Mouse (Mus musculus) CH12.LX (cell line): ENCODE measurements around the gene Kcnip3. TPM values are rescaled to one million over a fixed set of nuclear protein-coding genes. Genes with fewer than 3 reads are reported as not detected.
A peak's percentile ranks its signal among the peaks of the same experiment; 100 is the strongest.

Experiments used
- DNase-seq: peaks from one replicate; pipeline ENCODE4 v3.0.0-alpha.2; 2013; ENCODE audit errors: extremely low read depth
- H3K27ac ChIP-seq: 2 replicates; pipeline ENCODE4 v1.5.1; 2012; ENCODE audit warnings: low read depth, mild to moderate bottlenecking, control low read depth, moderate library complexity; ENCODE audit not compliant: insufficient read depth
- H3K27me3 ChIP-seq: replicated peaks from 2 replicates; pipeline ENCODE3; 2012; ENCODE audit warnings: inconsistent platforms
- H3K36me3 ChIP-seq, 2 experiments: replicated peaks in 1 of 2; 2 replicates each; pipeline versions ENCODE3 to v1.6.1; 2012; ENCODE audit warnings: inconsistent platforms in 1 of 2, low read length in 1 of 2, mild to moderate bottlenecking in 1 of 2, mixed read lengths in 1 of 2, moderate library complexity in 1 of 2; ENCODE audit not compliant: control insufficient read depth in 1 of 2, insufficient read depth in 1 of 2
- H3K4me1 ChIP-seq, 2 experiments: 2 replicates each; pipeline ENCODE4 v1.6.1; 2012; ENCODE audit warnings: inconsistent platforms in 1 of 2, moderate library complexity in 1 of 2; ENCODE audit not compliant: insufficient read depth in 2 of 2, control insufficient read depth in 1 of 2
- H3K4me2 ChIP-seq: 2 replicates; pipeline ENCODE4 v1.6.1; 2012; ENCODE audit warnings: low read depth, mild to moderate bottlenecking, control low read depth; ENCODE audit not compliant: poor library complexity, insufficient read depth, severe bottlenecking
- H3K4me3 ChIP-seq, 3 experiments: fragments of 150-350 bp in 1 of 3; sonication (generic) in 1 of 3; replicated peaks in 1 of 3; 2 replicates each; pipeline versions ENCODE3 to v1.5.1; 2011 to 2012; ENCODE audit warnings: low read depth in 2 of 3, low read length in 2 of 3, mild to moderate bottlenecking in 2 of 3, moderate library complexity in 2 of 3, control low read depth in 1 of 3, improper control_type of control experiment in 1 of 3, inconsistent platforms in 1 of 3, mixed read lengths in 1 of 3; ENCODE audit not compliant: poor library complexity in 1 of 3
- H3K79me2 ChIP-seq: replicated peaks from 2 replicates; pipeline ENCODE4 v1.6.1; 2012; ENCODE audit warnings: mild to moderate bottlenecking, moderate library complexity; ENCODE audit not compliant: control insufficient read depth, poor library complexity, insufficient read depth, severe bottlenecking; ENCODE audit errors: extremely low read depth
- H3K9ac ChIP-seq: 2 replicates; pipeline ENCODE4 v1.6.1; 2012; ENCODE audit warnings: low read depth, mild to moderate bottlenecking, control low read depth, moderate library complexity; ENCODE audit not compliant: insufficient read depth
- H3K9me3 ChIP-seq: replicated peaks from 2 replicates; pipeline ENCODE3; 2012; ENCODE audit warnings: low read length, inconsistent platforms, mixed read lengths
- CTCF ChIP-seq, 2 experiments: IDR thresholded peaks in 1 of 2; conservative IDR thresholded peaks in 1 of 2; 2 replicates each; pipeline ENCODE4 v1.5.1; 2011 to 2012; ENCODE audit warnings: low read depth in 2 of 2, low read length in 2 of 2, improper control_type of control experiment in 1 of 2, inconsistent platforms in 1 of 2, mild to moderate bottlenecking in 1 of 2, moderate library complexity in 1 of 2
- E2F4 ChIP-seq: IDR thresholded peaks from 2 replicates; pipeline ENCODE4 v1.6.1; 2011; ENCODE audit warnings: low read depth, low read length, improper control_type of control experiment; ENCODE audit not compliant: insufficient replicate concordance
- ELF1 ChIP-seq: IDR thresholded peaks from 2 replicates; pipeline ENCODE4 v1.6.1; 2014; ENCODE audit warnings: low read depth, mild to moderate bottlenecking, inconsistent platforms, low read length, improper control_type of control experiment
- KAT2A ChIP-seq: IDR thresholded peaks from 2 replicates; pipeline ENCODE4 v1.6.1; 2012; ENCODE audit warnings: low read length, improper control_type of control experiment, inconsistent platforms; ENCODE audit not compliant: insufficient replicate concordance
- MAFK ChIP-seq: IDR thresholded peaks from 2 replicates; pipeline ENCODE4 v1.6.1; 2011; ENCODE audit warnings: low read length, improper control_type of control experiment; ENCODE audit not compliant: insufficient replicate concordance
- MXI1 ChIP-seq: IDR thresholded peaks from 2 replicates; pipeline ENCODE4 v1.6.1; 2011; ENCODE audit warnings: mild to moderate bottlenecking, low read depth, low read length, improper control_type of control experiment
- MYC ChIP-seq: IDR thresholded peaks from 2 replicates; pipeline ENCODE4 v1.6.1; 2011; ENCODE audit warnings: low read depth, mild to moderate bottlenecking, improper control_type of control experiment, low read length
- TCF12 ChIP-seq: IDR thresholded peaks from 2 replicates; pipeline ENCODE4 v1.6.1; 2014; ENCODE audit warnings: low read depth, mild to moderate bottlenecking, inconsistent platforms, low read length, improper control_type of control experiment
- ZC3H11A ChIP-seq: IDR thresholded peaks from 2 replicates; pipeline ENCODE4 v1.6.1; 2012; ENCODE audit warnings: low read depth, mild to moderate bottlenecking, inconsistent platforms, low read length, improper control_type of control experiment
- ZNF384 ChIP-seq: IDR thresholded peaks from 2 replicates; pipeline ENCODE4 v1.6.1; 2012; ENCODE audit warnings: low read depth, low read length, improper control_type of control experiment, inconsistent platforms
- dilution Hi-C: fragments of 300-500 bp; cut with MboI; formaldehyde crosslinking; loops from 2 replicates; pipeline ENCODE4 v1.14.3; 2020; ENCODE audit warnings: low sequenced_read_pairs; ENCODE audit not compliant: extremely low pct_unique_long_range_greater_than_20kb, extremely low pct_ligation_motif_present
- in situ Hi-C: fragments of 300-500 bp; cut with MboI; formaldehyde crosslinking; loops from 3 replicates; pipeline ENCODE4 v1.14.3; 2019; ENCODE audit warnings: low sequenced_read_pairs, low pct_ligation_motif_present, low pct_unique_long_range_greater_than_20kb, mixed read lengths
- polyA plus RNA-seq: library from polyadenylated mRNA; unstranded; fragments of >175 nt; gene quantifications from 2 replicates; pipeline ENCODE4 v1.2.1, GENCODE M21; 2012; ENCODE audit warnings: low read depth; ENCODE audit not compliant: insufficient read length
- total RNA-seq, 2 experiments: library from RNA; depleted of rRNA; stranded (reverse); fragments of 300-350 nt in 1 of 2; fragments of >200 nt in 1 of 2; gene quantifications; 2 replicates each; pipeline ENCODE4 v1.2.3; 2012 to 2014

Gene Kcnip3
- total and polyA plus RNA-seq, 3 experiments = not detected

- no peak overlapping the region for H3K4me3 ChIP-seq
- TF ChIP-seq ZNF384 = peak; percentile 53
- no peak for TF ChIP-seq TCF12
- peaks cover 83% of the 10 kb centered on the region for H3K27me3 ChIP-seq
- no peaks in the 10 kb centered on the region for H3K36me3 ChIP-seq
- no peaks in the 10 kb centered on the region for H3K9me3 ChIP-seq
- no peaks in the 10 kb centered on the region for H3K4me1 ChIP-seq
- no peak overlapping the region for H3K27ac ChIP-seq
- in situ Hi-C loops = no loop called here
- no peak overlapping the region for H3K9ac ChIP-seq
- dilution Hi-C loops = no loop called here
- no peak overlapping the region for H3K4me2 ChIP-seq
- DNase-seq = no peak
- H3K79me2 ChIP-seq = no peaks in the 10 kb centered on the region
Observed at GRCm38 (mm10) chr2:127472279-127472678, 49.6 kb downstream of the Kcnip3 start.

GRCm38 (mm10) chr2:127471281-127471680 is 50.6 kb downstream of the Kcnip3 start:
- in situ Hi-C loops = no loop called here
- Histone ChIP-seq H3K4me2 (no peak overlapping the region), H3K9me3 (no peaks in the 10 kb centered on the region), H3K27ac (no peak overlapping the region), H3K27me3 (peaks cover 79% of the 10 kb centered on the region), H3K36me3 (no peaks in the 10 kb centered on the region), H3K9ac (no peak overlapping the region), H3K4me1 (no peaks in the 10 kb centered on the region), H3K79me2 (no peaks in the 10 kb centered on the region), H3K4me3 (no peak overlapping the region)
- no peak for DNase-seq
- no peak for TF ChIP-seq ELF1
- no peak for TF ChIP-seq MAFK
- TF ChIP-seq MYC = no peak
- no peak for TF ChIP-seq MXI1
- dilution Hi-C loops = no loop called here

- Histone ChIP-seq H3K4me2 (no peak overlapping the region), H3K27ac (no peak overlapping the region), H3K27me3 (peaks cover 82% of the 10 kb centered on the region), H3K36me3 (no peaks in the 10 kb centered on the region), H3K9me3 (no peaks in the 10 kb centered on the region), H3K4me1 (no peaks in the 10 kb centered on the region)
- dilution Hi-C loops = no loop called here
- in situ Hi-C loops = no loop called here
- no peak for TF ChIP-seq CTCF (conservative IDR thresholded peaks at IDR 0.05 in 1 of 2, IDR thresholded peaks at IDR 0.05 in 1 of 2; ENCODE audit: low read depth in 2 of 2, low read length in 2 of 2)
- no peak for TF ChIP-seq KAT2A
- TF ChIP-seq ZC3H11A = no peak
- TF ChIP-seq E2F4 = no peak
- TF ChIP-seq, all 38 proteins: peak for 0
- no peak for DNase-seq
- Histone ChIP-seq H3K9ac (no peak overlapping the region), H3K4me3 (no peak overlapping the region), H3K79me2 (no peaks in the 10 kb centered on the region)
Observed at GRCm38 (mm10) chr2:127470661-127471060, 51.2 kb downstream of the Kcnip3 start.
